8 mouse cellular contexts compared by ENCODE assay signal in genomic region chr8:41753481-41753880, GRCm38 (mm10).
"Had no signal": no experiment of that assay in that cellular context is flagged by ENCODE, and none has a peak within 500 bp of the region (broad histone marks: within the 10 kb centered on the region; RNA-seq: fewer than 3 reads in every experiment).

No protein-coding gene starts in this region.

- DNase-seq: kidney, adult 18-20 months; kidney, postnatal 10 days; kidney, postnatal 4 days; lung, adult 18-20 months; lung, postnatal 4 days; midbrain, embryonic 14.5 days; spleen, adult 18-20 months; thymus, postnatal 4 days had no signal
